Comparison of ENCODE assay signal across 8 mouse cellular contexts in the genomic region with DNA sequence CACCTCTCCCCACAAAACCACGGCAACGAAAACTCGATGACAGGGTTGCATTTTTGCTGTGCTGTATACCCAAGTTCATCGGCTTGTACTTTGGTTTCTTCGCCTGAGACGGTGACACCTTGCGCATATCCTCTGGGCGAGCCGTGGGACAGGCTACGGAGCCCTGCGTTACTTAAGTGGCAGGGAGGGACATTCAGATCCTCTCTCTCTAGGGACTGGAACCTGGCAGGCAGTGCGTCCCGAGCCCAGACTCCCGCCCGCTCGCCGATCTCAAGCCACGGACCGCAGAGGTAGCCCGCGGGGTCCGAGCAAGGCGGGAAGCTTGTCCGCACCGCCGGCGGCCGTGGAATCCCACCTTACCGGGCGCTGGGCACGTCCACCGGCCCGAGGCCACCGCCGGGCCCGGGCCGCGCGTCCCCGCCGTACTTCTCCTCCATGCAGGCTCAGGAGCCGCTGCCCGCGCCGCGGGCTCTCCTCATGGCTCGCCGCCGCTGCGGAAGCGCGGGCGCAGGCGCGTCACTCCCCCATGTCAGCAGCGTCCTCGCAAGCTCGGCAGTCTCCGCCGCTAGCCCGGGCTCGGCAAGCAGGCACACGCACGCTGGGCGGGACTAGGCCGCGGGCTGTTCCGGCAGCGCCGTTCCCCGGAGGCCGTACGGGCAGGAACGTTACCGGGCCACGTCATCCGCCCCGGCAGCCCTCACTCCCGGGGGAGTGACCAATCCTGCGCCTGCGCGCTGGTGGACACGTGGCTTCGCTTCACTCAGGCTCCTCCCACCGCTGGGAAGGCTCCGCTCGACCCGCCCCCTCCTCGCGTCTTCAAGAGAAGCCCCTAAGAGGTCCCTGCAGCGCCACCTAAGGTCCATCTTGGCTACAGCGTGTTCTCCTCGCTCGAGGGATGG. TPM values are rescaled to one million over a fixed set of nuclear protein-coding genes. Genes with fewer than 3 reads are reported as not detected.
DNase-seq lines count a peak whose midpoint lies in the region; ATAC-seq and TF ChIP-seq lines count a peak whose summit lies in the region.

A gene (minus strand): TSS at position 687 of the 899 bp plus-strand sequence.

- WGBS in kidney, embryonic 14.5 days = under 1% methylated on average over 84 of the region's 94 CpGs
- under 1% methylated on average over 80 of the region's 94 CpGs for WGBS in limb, embryonic 15.5 days

- DNase-seq in A20 (ENCODE audit: low read depth, low spot score) = peak; percentile 100
- DNase-seq in heart, adult 9 months (ENCODE audit: low spot score in 2 of 2) = peak; percentile 99
- peak; percentile 95 to 99 for DNase-seq in monocyte, adult 2 months (ENCODE audit: low read depth in 1 of 2, low spot score in 2 of 2)
- peak; percentile 99 to 100 for DNase-seq in spleen, postnatal 36 days (ENCODE audit: low spot score in 2 of 2)

- TF ChIP-seq POLR2A in bone marrow macrophage, adult 2 months (IDR thresholded peaks at IDR 0.05; ENCODE audit: borderline replicate concordance, low read depth, low read length) = no peak
- TF ChIP-seq POLR2A in embryonic fibroblast, embryonic 13.5 days (IDR thresholded peaks at IDR 0.05; ENCODE audit: low read depth, low read length) = peak; percentile 82

- TF ChIP-seq CTCF in bone marrow macrophage, adult 2 months (IDR thresholded peaks at IDR 0.05; ENCODE audit: low read depth, low read length) = peak; percentile 52
- TF ChIP-seq CTCF in embryonic fibroblast, embryonic 13.5 days (IDR thresholded peaks at IDR 0.05; ENCODE audit: borderline replicate concordance, insufficient read depth, low read length) = peak; percentile 66; the same call in 1 of the 2 replicates

- H3K9ac ChIP-seq in kidney, embryonic 14.5 days (ENCODE audit: low read depth, low read length) = peak within 1 kb of the TSS; percentile 87
- H3K9ac ChIP-seq in limb, embryonic 15.5 days = peak within 1 kb of the TSS; percentile 92

- H3K27me3 ChIP-seq in kidney, embryonic 14.5 days (ENCODE audit: control insufficient read depth, insufficient read depth, low read length) = no peaks in the 10 kb centered on the region
- H3K27me3 ChIP-seq in limb, embryonic 15.5 days = no peaks in the 10 kb centered on the region

- H3K4me1 ChIP-seq in bone marrow macrophage, adult 2 months (ENCODE audit: control insufficient read depth, insufficient read depth, low read length) = peaks cover 34% of the 10 kb centered on the region
- no peaks in the 10 kb centered on the region for H3K4me1 ChIP-seq in embryonic fibroblast, embryonic 13.5 days (ENCODE audit: control insufficient read depth, insufficient read depth, low read length)
- H3K4me1 ChIP-seq in kidney, embryonic 14.5 days (ENCODE audit: control insufficient read depth, insufficient read depth, low read length) = peaks cover 16% of the 10 kb centered on the region
- H3K4me1 ChIP-seq in limb, embryonic 15.5 days = peaks cover 17% of the 10 kb centered on the region

- peak within 1 kb of the TSS; percentile 83 for H3K4me2 ChIP-seq in kidney, embryonic 14.5 days (replicated peaks; ENCODE audit: low read depth, low read length)
- peak within 1 kb of the TSS; percentile 55 for H3K4me2 ChIP-seq in limb, embryonic 15.5 days

- H3K36me3 ChIP-seq in kidney, embryonic 14.5 days (ENCODE audit: control insufficient read depth, insufficient read depth, low read length) = peaks cover 4% of the 10 kb centered on the region
- H3K36me3 ChIP-seq in limb, embryonic 15.5 days = peaks cover 3% of the 10 kb centered on the region; the same call in 1 of the 2 replicates

- ATAC-seq in kidney, embryonic 14.5 days (ENCODE audit: low FRiP score, low TSS enrichment) = peak; percentile 97
- peak; percentile 94 for ATAC-seq in limb, embryonic 15.5 days (ENCODE audit: insufficient number of reproducible peaks, low FRiP score, low TSS enrichment, low read depth)

- peak within 1 kb of the TSS; percentile 97 for H3K27ac ChIP-seq in bone marrow macrophage, adult 2 months (ENCODE audit: insufficient read depth, low read depth, low read length)
- peak within 1 kb of the TSS; percentile 23; the same call in 1 of the 2 replicates for H3K27ac ChIP-seq in embryonic fibroblast, embryonic 13.5 days (ENCODE audit: insufficient read depth, low read length)
- H3K27ac ChIP-seq in kidney, embryonic 14.5 days (ENCODE audit: low read depth, low read length) = peak within 1 kb of the TSS; percentile 84
- H3K27ac ChIP-seq in limb, embryonic 15.5 days = peak within 1 kb of the TSS; percentile 92

- peak within 1 kb of the TSS; percentile 99 for H3K4me3 ChIP-seq in bone marrow macrophage, adult 2 months (ENCODE audit: insufficient read depth, low read length)
- peak within 1 kb of the TSS; percentile 88 for H3K4me3 ChIP-seq in embryonic fibroblast, embryonic 13.5 days (ENCODE audit: insufficient read depth, low read length)
- peak within 1 kb of the TSS; percentile 85 for H3K4me3 ChIP-seq in kidney, embryonic 14.5 days (ENCODE audit: low read length)
- H3K4me3 ChIP-seq in limb, embryonic 15.5 days = peak within 1 kb of the TSS; percentile 81

- H3K9me3 ChIP-seq in kidney, embryonic 14.5 days (ENCODE audit: control insufficient read depth, low read length) = no peaks in the 10 kb centered on the region
- H3K9me3 ChIP-seq in limb, embryonic 15.5 days = no peaks in the 10 kb centered on the region

RNA-seq across cellular contexts. Expression of the gene that starts here (rescaled TPM):
- polyA plus RNA-seq in bone marrow macrophage, adult 2 months (2012; ENCODE audit: insufficient read depth, insufficient read length, missing spikeins) = 47.3 and 53.8 TPM in 2 replicates
- polyA plus RNA-seq in embryonic fibroblast, embryonic 13.5 days (2011; ENCODE audit: insufficient read length, low read depth, missing spikeins) = 54.5 and 58.8 TPM in 2 replicates
- polyA plus RNA-seq in kidney, embryonic 14.5 days (2014; fragmentation: Nextera tagmentation; extraction: Ambion mirVana) = 33.9 and 65.9 TPM in 2 replicates
- polyA plus RNA-seq in limb, embryonic 15.5 days (2015; fragmentation: Nextera tagmentation; extraction: Ambion mirVana) = 57.4 and 64.1 TPM in 2 replicates

Comparison
In these comparisons a context has a peak if more than half of its experiments do, and no peak if none do; other contexts are left out.
1. Peak in every context shown above with its lines: DNase-seq, ATAC-seq, H3K4me3 ChIP-seq and H3K27ac ChIP-seq.
2. H3K27ac ChIP-seq: peak in every context shown above with its lines; median percentile 97 in bone marrow macrophage, adult 2 months; 92 in limb, embryonic 15.5 days; 84 in kidney, embryonic 14.5 days; 23 in embryonic fibroblast, embryonic 13.5 days.